Mouse (Mus musculus) myocyte (in vitro differentiated cells): Measurements from ENCODE around the gene Ect2.

Experiments used
- CEBPB ChIP-seq: IDR thresholded peaks from 2 replicates; pipeline ENCODE4 v1.6.1; 2011; ENCODE audit warnings: mild to moderate bottlenecking, moderate library complexity; ENCODE audit not compliant: poor library complexity, insufficient read depth, severe bottlenecking
- E2F4 ChIP-seq: IDR thresholded peaks from one replicate; pipeline ENCODE4 v1.6.1; 2011; ENCODE audit warnings: mild to moderate bottlenecking, control low read depth, moderate library complexity; ENCODE audit not compliant: insufficient read depth
- MAX ChIP-seq: IDR thresholded peaks from one replicate; pipeline ENCODE4 v1.6.1; 2011; ENCODE audit warnings: low read depth, mild to moderate bottlenecking, control low read depth
- MYOD1 ChIP-seq, 3 experiments: IDR thresholded peaks; one replicate each; pipeline ENCODE4 v1.6.1; 2011; ENCODE audit warnings: control low read depth in 2 of 3, low read depth in 2 of 3, mild to moderate bottlenecking in 2 of 3, moderate library complexity in 1 of 3; ENCODE audit not compliant: insufficient read length in 2 of 3, control insufficient read depth in 1 of 3
- MYOG ChIP-seq, 3 experiments: IDR thresholded peaks; one replicate each; pipeline ENCODE4 v1.6.1; 2011; ENCODE audit warnings: control low read depth in 2 of 3, low read depth in 2 of 3, mild to moderate bottlenecking in 2 of 3; ENCODE audit not compliant: insufficient read length in 2 of 3, control insufficient read depth in 1 of 3, insufficient read depth in 1 of 3
- POLR2A ChIP-seq: IDR thresholded peaks from one replicate; pipeline ENCODE4 v1.6.1; 2011; ENCODE audit warnings: low read depth, mild to moderate bottlenecking, control low read depth, moderate library complexity; ENCODE audit not compliant: insufficient read length
- POLR2AphosphoS2 ChIP-seq: IDR thresholded peaks from one replicate; pipeline ENCODE4 v1.6.1; 2011; ENCODE audit warnings: low read depth, control low read depth; ENCODE audit not compliant: insufficient read length
- REST ChIP-seq: IDR thresholded peaks from one replicate; pipeline ENCODE4 v1.6.1; 2011; ENCODE audit warnings: mild to moderate bottlenecking, control low read depth, moderate library complexity; ENCODE audit not compliant: insufficient read depth, insufficient read length
- TCF12 ChIP-seq: IDR thresholded peaks from one replicate; pipeline ENCODE4 v1.6.1; 2011; ENCODE audit warnings: mild to moderate bottlenecking, control low read depth; ENCODE audit not compliant: poor library complexity, insufficient read depth, severe bottlenecking
- TCF3 ChIP-seq: IDR thresholded peaks from one replicate; pipeline ENCODE4 v1.6.1; 2011; ENCODE audit warnings: low read depth, control low read depth; ENCODE audit not compliant: insufficient read length
- USF1 ChIP-seq: IDR thresholded peaks from one replicate; pipeline ENCODE4 v1.6.1; 2011; ENCODE audit warnings: low read depth, mild to moderate bottlenecking, control low read depth, moderate library complexity

DNA sequence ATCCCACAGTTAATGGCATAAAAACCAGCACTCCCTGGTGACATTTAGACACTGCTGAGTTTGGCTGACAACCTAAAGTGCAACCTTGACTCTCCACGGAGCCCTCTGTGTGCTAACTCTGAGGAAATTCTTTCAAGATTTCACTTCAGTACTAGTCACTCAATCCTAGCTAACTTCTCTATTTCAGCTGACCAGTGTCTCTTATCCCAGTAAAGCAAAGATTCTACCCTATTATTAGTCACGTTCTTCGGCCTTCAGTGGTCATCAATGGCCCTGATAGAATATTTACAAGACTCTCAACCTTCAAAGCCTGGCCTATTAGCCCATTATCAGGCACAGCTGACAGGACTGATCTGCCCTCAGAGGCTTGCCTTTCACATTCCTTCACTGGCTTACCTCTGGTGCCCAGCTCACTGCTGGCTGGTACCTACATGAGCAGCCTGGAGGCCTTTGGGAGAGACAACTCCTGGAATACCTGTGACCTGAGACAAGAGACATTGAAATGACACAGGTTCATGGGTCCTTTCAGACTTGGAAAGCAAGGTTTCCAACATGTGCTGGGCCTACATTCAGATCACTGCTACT is 11.9 kb upstream of the Ect2 start:
- TF ChIP-seq POLR2A (no peak), TCF12 (no peak), USF1 (no peak), REST (no peak), E2F4 (no peak), MYOG (IDR thresholded peaks at IDR 0.05; ENCODE audit: control insufficient read depth in 1 of 3, insufficient read depth in 1 of 3, insufficient read length in 2 of 3, low read depth in 2 of 3) (no peak), POLR2AphosphoS2 (no peak), MAX (no peak), MYOD1 (IDR thresholded peaks at IDR 0.05; ENCODE audit: control insufficient read depth in 1 of 3, insufficient read length in 2 of 3, low read depth in 2 of 3) (no peak), CEBPB (no peak), TCF3 (no peak)
